In genomic region chr6:103306420-103307249, GRCm38 (mm10) we compare ENCODE assay signal across 7 mouse cellular contexts.
A peak's percentile ranks its signal among the peaks of the same experiment; 100 is the strongest.
DNase-seq lines count a peak whose midpoint lies in the region; ATAC-seq and TF ChIP-seq lines count a peak whose summit lies in the region.

No protein-coding gene starts in this region.

- H3K27ac ChIP-seq in lung, embryonic 14.5 days (ENCODE audit: low read depth), result no peak overlapping the region
- 0 out of 2 replicates have a peak overlapping the region, but pooled peaks have one; percentile 39 for H3K27ac ChIP-seq in forebrain, embryonic 14.5 days (ENCODE audit: low read depth, low read length)
- H3K27ac ChIP-seq in midbrain, embryonic 15.5 days, result peak overlapping the region; percentile 73

- peak; percentile 76 for TF ChIP-seq CTCF in lung, embryonic 14.5 days (IDR thresholded peaks at IDR 0.05; ENCODE audit: low read depth)

- no peak overlapping the region for H3K4me3 ChIP-seq in lung, embryonic 14.5 days (ENCODE audit: low read depth, low read length)
- H3K4me3 ChIP-seq in forebrain, embryonic 14.5 days (ENCODE audit: low read depth, low read length), result no peak overlapping the region
- no peak overlapping the region for H3K4me3 ChIP-seq in midbrain, embryonic 15.5 days

- no peak overlapping the region for H3K4me2 ChIP-seq in lung, embryonic 14.5 days
- no peak overlapping the region for H3K4me2 ChIP-seq in forebrain, embryonic 14.5 days (ENCODE audit: low read length)
- no peak overlapping the region for H3K4me2 ChIP-seq in midbrain, embryonic 15.5 days

- no peaks in the 10 kb centered on the region for H3K36me3 ChIP-seq in lung, embryonic 14.5 days (ENCODE audit: insufficient read depth)
- no peaks in the 10 kb centered on the region for H3K36me3 ChIP-seq in forebrain, embryonic 14.5 days (ENCODE audit: control insufficient read depth, insufficient read depth, low read length)
- H3K36me3 ChIP-seq in midbrain, embryonic 15.5 days (replicated peaks), result no peaks in the 10 kb centered on the region

- H3K9me3 ChIP-seq in lung, embryonic 14.5 days (ENCODE audit: low read depth, low read length), result no peaks in the 10 kb centered on the region
- no peaks in the 10 kb centered on the region for H3K9me3 ChIP-seq in forebrain, embryonic 14.5 days (replicated peaks; ENCODE audit: control insufficient read depth, low read length)
- H3K9me3 ChIP-seq in midbrain, embryonic 15.5 days, result no peaks in the 10 kb centered on the region

- H3K4me1 ChIP-seq in lung, embryonic 14.5 days (ENCODE audit: insufficient read depth), result no peaks in the 10 kb centered on the region
- H3K4me1 ChIP-seq in forebrain, embryonic 14.5 days (ENCODE audit: control insufficient read depth, insufficient read depth, low read length), result peaks cover 6% of the 10 kb centered on the region; the same call in 1 of the 2 replicates
- peaks cover 7% of the 10 kb centered on the region for H3K4me1 ChIP-seq in midbrain, embryonic 15.5 days

- DNase-seq in lung, embryonic 14.5 days, result peak; percentile 88
- no peak for DNase-seq in lung, postnatal 4 days
- peak; percentile 31 for DNase-seq in adipocyte (ENCODE audit: low spot score)
- DNase-seq in forebrain, embryonic 14.5 days (ENCODE audit: low spot score), result peak; percentile 90
- DNase-seq in gastrocnemius, adult 18-20 months (ENCODE audit: low spot score), result no peak
- no peak for DNase-seq in heart, postnatal 4 days

- no peak overlapping the region for H3K9ac ChIP-seq in lung, embryonic 14.5 days
- 0 out of 2 replicates have a peak overlapping the region, but pooled peaks have one; percentile 30 for H3K9ac ChIP-seq in forebrain, embryonic 14.5 days (ENCODE audit: low read length)
- peak overlapping the region; percentile 14; the same call in 1 of the 2 replicates for H3K9ac ChIP-seq in midbrain, embryonic 15.5 days

- 42% methylated on average over 8 of the region's 8 CpGs for WGBS in lung, embryonic 14.5 days
- 46% methylated on average over 8 of the region's 8 CpGs for WGBS in forebrain, embryonic 14.5 days
- 29% methylated on average over 8 of the region's 8 CpGs for WGBS in midbrain, embryonic 15.5 days

- no peaks in the 10 kb centered on the region for H3K27me3 ChIP-seq in lung, embryonic 14.5 days (ENCODE audit: insufficient read depth, low read length)
- H3K27me3 ChIP-seq in forebrain, embryonic 14.5 days (replicated peaks; ENCODE audit: control insufficient read depth, insufficient read depth, low read length), result no peaks in the 10 kb centered on the region
- H3K27me3 ChIP-seq in midbrain, embryonic 15.5 days (replicated peaks), result no peaks in the 10 kb centered on the region

- peak; percentile 63 for ATAC-seq in lung, embryonic 14.5 days (ENCODE audit: insufficient read depth)
- ATAC-seq in forebrain, embryonic 14.5 days, result peak; percentile 83
- peak; percentile 81 for ATAC-seq in midbrain, embryonic 15.5 days (replicated peaks)

Comparison
In these comparisons a context has a peak if more than half of its experiments do, and no peak if none do; other contexts are left out.
1. DNase-seq: peak in lung, embryonic 14.5 days (single experiment), adipocyte (single experiment) and forebrain, embryonic 14.5 days (single experiment); none in lung, postnatal 4 days (0 of 2), gastrocnemius, adult 18-20 months (single experiment) and heart, postnatal 4 days (single experiment).
2. Peak in every context shown above with its lines, with median percentiles within 50 percentile points of each other: ATAC-seq.